Mouse (Mus musculus): ENCODE measurements at regions not wholly inside any gene's neighbourhood (a gene's known extent, or its start where the extent isn't known, plus 50 kb on each side); places are given as distances from the start of the nearest gene placed in this dataset.

DNA sequence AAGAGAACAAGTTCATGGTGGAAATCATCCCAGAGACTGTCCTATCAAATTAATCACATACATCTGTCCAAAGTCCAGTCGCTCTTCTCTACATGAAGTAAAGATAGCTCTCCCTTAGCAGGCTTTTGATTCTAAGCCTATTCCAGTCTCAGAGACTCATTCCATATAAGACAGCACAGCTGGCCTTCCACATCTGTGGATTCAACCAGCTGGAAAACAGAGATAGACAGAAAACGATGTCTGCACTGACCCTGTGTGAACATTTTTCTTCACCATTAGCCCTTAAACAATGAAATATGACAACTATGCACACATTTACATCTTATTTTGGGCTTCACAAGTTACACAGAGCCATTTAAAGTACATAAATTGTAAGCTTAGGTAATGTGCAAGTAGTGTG, 547.6 kb downstream of the Nebl start:
- Histone ChIP-seq H3K4me3 (ENCODE audit: low read length) (no peak overlapping the region), H3K4me2 (replicated peaks; ENCODE audit: low read depth, low read length) (no peak overlapping the region), H3K9ac (replicated peaks; ENCODE audit: low read length) (no peak overlapping the region), H3K36me3 (ENCODE audit: insufficient read depth, low read length) (no peaks in the 10 kb centered on the region), H3K9me3 (ENCODE audit: low read length) (no peaks in the 10 kb centered on the region), H3K4me1 (ENCODE audit: insufficient read depth, low read length) (no peaks in the 10 kb centered on the region), H3K27ac (ENCODE audit: low read length) (no peak overlapping the region), H3K27me3 (ENCODE audit: insufficient read depth, low read length) (no peaks in the 10 kb centered on the region)
- WGBS, result 74% methylated on average over 2 of the region's 2 CpGs
- no peak for ATAC-seq (ENCODE audit: low FRiP score, low TSS enrichment)

DNA sequence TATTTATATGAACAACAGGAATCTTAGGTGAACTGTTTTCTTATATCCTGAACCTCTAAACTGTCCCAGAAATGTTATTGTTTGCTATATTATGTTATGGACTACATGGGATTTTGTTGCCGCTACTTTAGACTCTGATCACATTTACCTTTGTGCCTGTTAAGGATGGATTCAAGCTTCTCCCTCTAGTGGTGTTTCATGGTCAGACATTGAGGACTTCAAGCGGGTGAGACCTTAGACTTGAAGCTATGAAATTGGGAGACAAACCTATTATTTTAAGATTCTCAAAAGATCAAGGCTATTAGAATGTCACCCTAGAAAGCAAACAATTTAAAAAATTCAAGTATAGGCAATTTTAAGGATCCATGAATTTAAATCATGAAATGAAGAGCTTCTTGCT, 549.7 kb downstream of the Nebl start:
- no peaks in the 10 kb centered on the region for H3K9me3 ChIP-seq (ENCODE audit: low read length)
- H3K4me3 ChIP-seq (ENCODE audit: low read length), result no peak overlapping the region
- no peaks in the 10 kb centered on the region for H3K27me3 ChIP-seq (ENCODE audit: insufficient read depth, low read length)
- H3K4me2 ChIP-seq (replicated peaks; ENCODE audit: low read depth, low read length), result no peak overlapping the region
- H3K27ac ChIP-seq (ENCODE audit: low read length), result no peak overlapping the region
- no peak for ATAC-seq (ENCODE audit: low FRiP score, low TSS enrichment)
- H3K9ac ChIP-seq (replicated peaks; ENCODE audit: low read length), result no peak overlapping the region
- no peaks in the 10 kb centered on the region for H3K36me3 ChIP-seq (ENCODE audit: insufficient read depth, low read length)
- H3K4me1 ChIP-seq (ENCODE audit: insufficient read depth, low read length), result no peaks in the 10 kb centered on the region
- 86% methylated on average over 2 of the region's 2 CpGs for WGBS

DNA sequence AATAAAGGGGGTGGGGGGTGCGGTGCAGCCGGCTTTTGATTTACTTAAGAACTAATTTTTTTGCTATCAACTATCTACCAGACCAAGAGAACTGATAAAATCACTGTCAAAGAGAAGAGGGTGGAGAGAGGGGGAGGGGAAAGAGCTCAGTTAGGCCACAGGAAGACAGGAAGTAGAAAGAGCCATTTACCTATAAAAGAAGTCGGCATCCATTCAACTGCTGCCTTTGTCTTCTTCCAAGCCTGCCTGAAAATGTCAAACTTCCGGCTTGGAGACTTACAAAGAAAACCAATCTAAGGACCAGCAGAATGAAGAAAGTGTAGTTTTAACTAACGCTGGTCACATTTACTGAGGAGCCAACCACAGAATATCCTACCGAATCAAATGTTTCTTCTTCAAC, 562.4 kb downstream of the Nebl start:
- Histone ChIP-seq H3K9me3 (ENCODE audit: low read length) (no peaks in the 10 kb centered on the region), H3K36me3 (ENCODE audit: insufficient read depth, low read length) (no peaks in the 10 kb centered on the region), H3K27ac (ENCODE audit: low read length) (no peak overlapping the region), H3K4me3 (ENCODE audit: low read length) (no peak overlapping the region), H3K4me2 (replicated peaks; ENCODE audit: low read depth, low read length) (no peak overlapping the region), H3K9ac (replicated peaks; ENCODE audit: low read length) (no peak overlapping the region), H3K4me1 (ENCODE audit: insufficient read depth, low read length) (no peaks in the 10 kb centered on the region), H3K27me3 (ENCODE audit: insufficient read depth, low read length) (no peaks in the 10 kb centered on the region)
- 89% methylated on average over 6 of the region's 6 CpGs for WGBS
- no peak for ATAC-seq (ENCODE audit: low FRiP score, low TSS enrichment)

DNA sequence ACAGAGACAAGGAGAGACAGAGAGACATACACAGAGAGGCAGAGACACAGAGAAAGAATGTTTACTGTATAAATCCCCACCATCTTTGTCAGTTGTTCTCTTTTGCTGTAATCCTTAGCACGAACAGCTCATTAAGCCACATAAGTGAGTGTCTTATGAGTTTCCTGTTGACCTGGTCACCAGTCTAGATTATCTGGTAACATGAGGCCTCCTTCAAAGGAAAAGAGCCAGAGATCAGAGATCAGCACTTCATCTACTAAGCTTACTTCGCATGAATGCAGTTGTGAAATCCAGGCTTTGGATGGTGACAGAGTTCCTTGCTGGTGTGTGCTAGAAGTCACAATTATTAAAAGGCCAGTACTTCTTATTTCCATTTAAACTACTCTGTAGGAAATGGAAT, 566.2 kb downstream of the Nebl start:
- WGBS, result 22% methylated on average over 2 of the region's 2 CpGs
- Histone ChIP-seq H3K27me3 (ENCODE audit: insufficient read depth, low read length) (no peaks in the 10 kb centered on the region), H3K36me3 (ENCODE audit: insufficient read depth, low read length) (no peaks in the 10 kb centered on the region), H3K9me3 (ENCODE audit: low read length) (no peaks in the 10 kb centered on the region), H3K4me1 (ENCODE audit: insufficient read depth, low read length) (no peaks in the 10 kb centered on the region), H3K4me2 (replicated peaks; ENCODE audit: low read depth, low read length) (no peak overlapping the region), H3K9ac (replicated peaks; ENCODE audit: low read length) (no peak overlapping the region), H3K4me3 (ENCODE audit: low read length) (no peak overlapping the region), H3K27ac (ENCODE audit: low read length) (no peak overlapping the region)
- ATAC-seq (ENCODE audit: low FRiP score, low TSS enrichment), result no peak

DNA sequence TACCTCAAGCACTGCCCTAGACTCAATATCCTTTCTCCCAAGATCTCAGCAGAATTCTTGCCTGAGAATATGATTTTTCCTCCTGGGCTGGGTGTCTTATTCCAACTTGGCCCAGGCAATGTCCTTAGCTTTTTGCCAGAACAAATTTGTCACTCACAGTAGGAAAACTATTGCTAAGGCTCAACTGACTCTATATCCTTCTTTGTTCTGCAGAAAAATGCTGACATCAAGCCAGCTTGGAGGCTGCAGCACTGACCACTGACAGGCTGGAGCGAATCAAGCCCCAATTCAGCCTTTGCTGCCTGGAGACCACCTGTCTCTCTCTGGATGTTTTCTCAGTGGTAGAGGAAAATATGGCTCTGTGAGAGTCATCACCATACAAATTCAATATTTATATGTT, 572.8 kb downstream of the Nebl start:
- no peaks in the 10 kb centered on the region for H3K9me3 ChIP-seq (ENCODE audit: low read length)
- H3K4me3 ChIP-seq (ENCODE audit: low read length), result no peak overlapping the region
- no peaks in the 10 kb centered on the region for H3K4me1 ChIP-seq (ENCODE audit: insufficient read depth, low read length)
- no peak overlapping the region for H3K27ac ChIP-seq (ENCODE audit: low read length)
- WGBS, result 93% methylated on average over 1 of the region's 1 CpGs
- H3K36me3 ChIP-seq (ENCODE audit: insufficient read depth, low read length), result no peaks in the 10 kb centered on the region
- no peak overlapping the region for H3K4me2 ChIP-seq (replicated peaks; ENCODE audit: low read depth, low read length)
- H3K27me3 ChIP-seq (ENCODE audit: insufficient read depth, low read length), result no peaks in the 10 kb centered on the region
- ATAC-seq (ENCODE audit: low FRiP score, low TSS enrichment), result no peak
- no peak overlapping the region for H3K9ac ChIP-seq (replicated peaks; ENCODE audit: low read length)

DNA sequence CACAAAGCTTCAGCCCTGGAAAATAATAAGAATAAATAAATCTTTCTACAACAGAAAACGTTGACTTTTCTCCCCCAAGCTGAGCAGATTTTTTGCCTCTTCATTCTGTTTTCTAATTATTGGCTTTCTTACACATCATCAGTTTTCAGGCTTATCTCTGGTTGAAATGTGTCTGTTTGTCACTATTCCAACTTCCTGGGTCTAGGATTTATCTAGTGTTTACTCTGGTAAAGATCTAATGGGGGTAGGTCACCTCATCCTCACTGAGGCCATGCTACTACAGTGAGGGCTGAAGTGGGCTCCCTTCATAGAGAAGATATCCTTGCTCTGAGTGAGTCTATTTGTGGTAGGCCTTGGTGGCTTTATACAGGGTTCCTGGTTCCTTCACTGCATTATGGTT, 573.9 kb downstream of the Nebl start:
- H3K4me3 ChIP-seq (ENCODE audit: low read length), result no peak overlapping the region
- no peak for ATAC-seq (ENCODE audit: low FRiP score, low TSS enrichment)
- no peaks in the 10 kb centered on the region for H3K36me3 ChIP-seq (ENCODE audit: insufficient read depth, low read length)
- H3K27ac ChIP-seq (ENCODE audit: low read length), result no peak overlapping the region
- H3K9ac ChIP-seq (replicated peaks; ENCODE audit: low read length), result no peak overlapping the region
- WGBS, result 47% methylated on average over 1 of the region's 1 CpGs
- no peaks in the 10 kb centered on the region for H3K4me1 ChIP-seq (ENCODE audit: insufficient read depth, low read length)
- H3K9me3 ChIP-seq (ENCODE audit: low read length), result no peaks in the 10 kb centered on the region
- no peak overlapping the region for H3K4me2 ChIP-seq (replicated peaks; ENCODE audit: low read depth, low read length)
- H3K27me3 ChIP-seq (ENCODE audit: insufficient read depth, low read length), result no peaks in the 10 kb centered on the region

DNA sequence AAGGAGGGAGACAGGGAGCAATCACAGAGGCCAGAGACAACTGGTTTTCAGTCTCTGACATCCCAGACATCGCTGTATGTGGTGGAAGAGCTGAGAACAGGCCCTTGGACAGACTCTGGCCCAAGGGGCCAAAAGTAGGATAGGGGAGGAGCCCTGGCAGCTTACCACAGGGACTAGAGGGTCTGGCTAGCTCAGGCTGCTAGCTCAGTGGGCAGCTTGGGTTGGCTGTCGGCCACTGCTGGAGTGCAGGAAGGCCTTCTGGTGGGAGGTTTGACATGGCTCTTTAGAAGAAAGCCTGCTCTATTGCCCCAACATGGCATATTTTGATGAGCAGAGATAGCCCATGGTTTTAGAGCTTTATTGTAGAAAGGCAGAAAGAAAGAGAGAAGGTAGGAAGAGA, 575.7 kb downstream of the Nebl start:
- Histone ChIP-seq H3K36me3 (ENCODE audit: insufficient read depth, low read length) (no peaks in the 10 kb centered on the region), H3K27ac (ENCODE audit: low read length) (no peak overlapping the region), H3K9ac (replicated peaks; ENCODE audit: low read length) (no peak overlapping the region), H3K27me3 (ENCODE audit: insufficient read depth, low read length) (no peaks in the 10 kb centered on the region), H3K4me1 (ENCODE audit: insufficient read depth, low read length) (no peaks in the 10 kb centered on the region), H3K4me2 (replicated peaks; ENCODE audit: low read depth, low read length) (no peak overlapping the region), H3K9me3 (ENCODE audit: low read length) (no peaks in the 10 kb centered on the region), H3K4me3 (ENCODE audit: low read length) (no peak overlapping the region)
- WGBS, result 82% methylated on average over 2 of the region's 2 CpGs
- ATAC-seq (ENCODE audit: low FRiP score, low TSS enrichment), result no peak

DNA sequence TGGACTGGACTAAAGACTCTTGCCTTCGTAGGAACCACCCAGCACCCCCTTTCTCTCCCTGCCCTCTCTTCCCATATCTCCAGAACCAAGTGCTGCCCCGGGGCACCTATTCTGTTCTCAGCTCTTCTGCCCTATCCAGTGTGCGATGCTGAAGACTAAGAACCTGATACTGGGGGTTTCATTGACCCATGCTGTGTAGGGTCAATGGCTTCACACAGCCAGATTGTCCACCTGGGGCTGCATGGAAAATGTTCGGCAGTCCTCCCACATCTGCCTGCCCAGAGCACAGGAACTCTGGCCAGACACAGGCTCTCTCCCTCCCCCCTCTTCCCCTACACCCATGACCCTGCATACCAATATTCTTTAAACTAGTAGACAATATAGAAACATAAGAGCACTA, 607.6 kb downstream of the Nebl start:
- no peak overlapping the region for H3K9ac ChIP-seq (replicated peaks; ENCODE audit: low read length)
- H3K4me3 ChIP-seq (ENCODE audit: low read length), result no peak overlapping the region
- H3K36me3 ChIP-seq (ENCODE audit: insufficient read depth, low read length), result no peaks in the 10 kb centered on the region
- ATAC-seq (ENCODE audit: low FRiP score, low TSS enrichment), result peak; percentile 92
- H3K27ac ChIP-seq (ENCODE audit: low read length), result no peak overlapping the region
- no peak overlapping the region for H3K4me2 ChIP-seq (replicated peaks; ENCODE audit: low read depth, low read length)
- WGBS, result 46% methylated on average over 4 of the region's 4 CpGs
- no peaks in the 10 kb centered on the region for H3K27me3 ChIP-seq (ENCODE audit: insufficient read depth, low read length)
- no peaks in the 10 kb centered on the region for H3K4me1 ChIP-seq (ENCODE audit: insufficient read depth, low read length)
- no peaks in the 10 kb centered on the region for H3K9me3 ChIP-seq (ENCODE audit: low read length)

DNA sequence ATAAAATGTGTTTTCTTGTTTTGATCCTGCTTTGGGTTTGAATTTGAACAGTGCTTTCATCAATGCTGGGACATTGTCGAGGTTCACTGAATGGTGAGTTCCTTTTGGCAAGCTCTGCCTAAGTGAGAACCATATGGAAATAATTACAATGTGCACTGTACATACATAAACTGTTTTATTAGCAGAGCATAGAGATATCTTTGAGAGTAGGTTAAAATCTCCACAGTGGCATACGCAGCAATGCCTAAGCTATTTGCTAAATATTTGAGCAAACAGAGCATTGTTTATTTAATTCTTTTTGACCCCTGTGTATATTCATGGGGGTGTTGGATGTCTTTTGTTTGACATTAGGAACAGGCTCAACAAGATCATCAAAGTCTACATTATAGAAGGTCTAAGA, 614.0 kb downstream of the Nebl start:
- Histone ChIP-seq H3K36me3 (ENCODE audit: insufficient read depth, low read length) (no peaks in the 10 kb centered on the region), H3K9me3 (ENCODE audit: low read length) (no peaks in the 10 kb centered on the region), H3K9ac (replicated peaks; ENCODE audit: low read length) (no peak overlapping the region), H3K27ac (ENCODE audit: low read length) (no peak overlapping the region), H3K4me2 (replicated peaks; ENCODE audit: low read depth, low read length) (no peak overlapping the region), H3K4me1 (ENCODE audit: insufficient read depth, low read length) (no peaks in the 10 kb centered on the region), H3K4me3 (ENCODE audit: low read length) (no peak overlapping the region), H3K27me3 (ENCODE audit: insufficient read depth, low read length) (no peaks in the 10 kb centered on the region)
- no peak for ATAC-seq (ENCODE audit: low FRiP score, low TSS enrichment)
- WGBS, result 70% methylated on average over 2 of the region's 2 CpGs

DNA sequence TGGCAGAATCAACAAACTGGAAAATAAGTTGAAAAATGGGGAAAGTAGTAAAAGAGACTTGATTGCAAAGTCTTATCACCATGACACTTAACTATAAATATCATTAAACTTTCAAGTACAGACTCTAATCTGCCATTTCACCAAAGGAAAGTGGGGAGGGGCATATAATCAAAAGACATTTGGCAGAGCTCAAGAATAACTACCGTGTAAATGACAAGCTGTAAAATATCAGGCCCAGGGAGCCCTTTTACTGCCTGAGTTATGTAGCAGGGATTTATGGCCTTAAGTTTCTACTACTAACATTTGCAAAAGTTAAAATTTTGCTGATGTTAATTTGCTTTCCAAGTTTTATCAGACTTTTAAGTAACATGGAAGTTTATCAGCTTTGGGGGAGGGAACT, 620.1 kb downstream of the Nebl start:
- Histone ChIP-seq H3K27ac (ENCODE audit: low read length) (no peak overlapping the region), H3K9me3 (ENCODE audit: low read length) (no peaks in the 10 kb centered on the region), H3K4me3 (ENCODE audit: low read length) (no peak overlapping the region), H3K4me2 (replicated peaks; ENCODE audit: low read depth, low read length) (no peak overlapping the region), H3K27me3 (ENCODE audit: insufficient read depth, low read length) (no peaks in the 10 kb centered on the region), H3K36me3 (ENCODE audit: insufficient read depth, low read length) (no peaks in the 10 kb centered on the region), H3K4me1 (ENCODE audit: insufficient read depth, low read length) (no peaks in the 10 kb centered on the region), H3K9ac (replicated peaks; ENCODE audit: low read length) (no peak overlapping the region)
- WGBS, result 31% methylated on average over 1 of the region's 1 CpGs
- peak; percentile 67 for ATAC-seq (ENCODE audit: low FRiP score, low TSS enrichment)

DNA sequence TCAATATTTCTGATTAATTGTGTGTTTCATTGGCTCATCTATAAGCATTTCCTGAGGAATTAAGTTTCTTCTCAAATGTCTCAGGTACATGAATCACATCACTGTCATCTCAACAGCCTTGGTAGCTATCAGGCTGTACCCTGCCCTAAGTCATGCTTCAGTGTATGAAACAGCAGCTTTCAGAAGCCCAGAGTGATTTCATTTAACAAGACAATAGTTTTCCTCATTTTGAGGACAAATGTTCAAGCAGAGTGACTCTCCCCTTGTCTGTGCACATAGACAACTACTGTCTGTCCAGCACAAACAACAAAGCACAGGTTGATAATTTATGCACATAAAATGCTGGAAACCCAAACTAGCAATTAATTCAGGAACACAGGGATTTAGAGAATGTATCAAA, 630.1 kb downstream of the Nebl start:
- Histone ChIP-seq H3K4me2 (replicated peaks; ENCODE audit: low read depth, low read length) (no peak overlapping the region), H3K36me3 (ENCODE audit: insufficient read depth, low read length) (no peaks in the 10 kb centered on the region), H3K27me3 (ENCODE audit: insufficient read depth, low read length) (no peaks in the 10 kb centered on the region), H3K27ac (ENCODE audit: low read length) (no peak overlapping the region), H3K9ac (replicated peaks; ENCODE audit: low read length) (no peak overlapping the region), H3K4me1 (ENCODE audit: insufficient read depth, low read length) (no peaks in the 10 kb centered on the region), H3K4me3 (ENCODE audit: low read length) (no peak overlapping the region), H3K9me3 (ENCODE audit: low read length) (peaks cover 18% of the 10 kb centered on the region)
- ATAC-seq (ENCODE audit: low FRiP score, low TSS enrichment), result no peak
